Mouse (Mus musculus) CH12.LX (cell line): ENCODE data around the gene Catsperz.

Experiments used
- CHD1 ChIP-seq: IDR thresholded peaks from 2 replicates; pipeline ENCODE4 v1.6.1; 2012; ENCODE audit warnings: low read depth, low read length, improper control_type of control experiment, inconsistent platforms
- CTCF ChIP-seq, 2 experiments: IDR thresholded peaks in 1 of 2; conservative IDR thresholded peaks in 1 of 2; 2 replicates each; pipeline ENCODE4 v1.5.1; 2011 to 2012; ENCODE audit warnings: low read depth in 2 of 2, low read length in 2 of 2, improper control_type of control experiment in 1 of 2, inconsistent platforms in 1 of 2, mild to moderate bottlenecking in 1 of 2, moderate library complexity in 1 of 2
- EP300 ChIP-seq: IDR thresholded peaks from 2 replicates; pipeline ENCODE4 v1.6.1; 2011; ENCODE audit warnings: low read length, improper control_type of control experiment
- JUN ChIP-seq: IDR thresholded peaks from 2 replicates; pipeline ENCODE4 v1.6.1; 2011; ENCODE audit warnings: low read depth, mild to moderate bottlenecking, low read length, improper control_type of control experiment, moderate library complexity; ENCODE audit not compliant: insufficient read depth
- MXI1 ChIP-seq: IDR thresholded peaks from 2 replicates; pipeline ENCODE4 v1.6.1; 2011; ENCODE audit warnings: mild to moderate bottlenecking, low read depth, low read length, improper control_type of control experiment
- MYC ChIP-seq: IDR thresholded peaks from 2 replicates; pipeline ENCODE4 v1.6.1; 2011; ENCODE audit warnings: low read depth, mild to moderate bottlenecking, improper control_type of control experiment, low read length
- POLR2A ChIP-seq: IDR thresholded peaks from 2 replicates; pipeline ENCODE4 v1.6.1; 2011; ENCODE audit warnings: low read depth, mild to moderate bottlenecking, improper control_type of control experiment, low read length
- POLR2AphosphoS2 ChIP-seq: IDR thresholded peaks from 2 replicates; pipeline ENCODE4 v1.6.1; 2011; ENCODE audit warnings: low read depth, low read length, improper control_type of control experiment
- ZNF384 ChIP-seq: IDR thresholded peaks from 2 replicates; pipeline ENCODE4 v1.6.1; 2012; ENCODE audit warnings: low read depth, low read length, improper control_type of control experiment, inconsistent platforms

DNA sequence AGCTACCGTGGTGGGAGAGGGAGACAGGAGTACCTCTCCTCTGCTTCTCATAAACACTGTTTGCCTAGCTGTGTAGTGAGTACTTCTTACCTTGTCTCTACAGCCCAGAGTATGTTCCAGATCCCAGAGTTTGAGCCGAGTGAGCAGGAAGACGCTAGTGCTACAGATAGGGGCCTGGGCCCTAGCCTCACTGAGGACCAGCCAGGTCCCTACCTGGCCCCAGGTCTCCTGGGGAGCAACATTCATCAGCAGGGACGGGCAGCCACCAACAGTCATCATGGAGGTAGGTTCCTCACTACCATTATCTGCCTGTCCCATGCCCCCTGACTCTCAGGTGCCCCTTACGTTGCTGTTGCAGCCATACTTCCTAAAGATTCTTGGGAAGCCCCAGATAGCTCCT, 17.6 kb upstream of the Catsperz start:
- TF ChIP-seq POLR2AphosphoS2 (no peak), MXI1 (no peak), CTCF (conservative IDR thresholded peaks at IDR 0.05 in 1 of 2, IDR thresholded peaks at IDR 0.05 in 1 of 2; ENCODE audit: low read depth in 2 of 2, low read length in 2 of 2) (no peak), JUN (no peak), CHD1 (no peak), POLR2A (no peak), EP300 (no peak), ZNF384 (no peak), MYC (no peak)
